Mouse (Mus musculus) hindbrain, embryonic 15.5 days (tissue): Measurements from ENCODE around the gene Setdb2. TPM values are rescaled to one million over a fixed set of nuclear protein-coding genes. Genes with fewer than 3 reads are reported as not detected.
A peak's percentile ranks its signal among the peaks of the same experiment; 100 is the strongest.

ENCODE experiments used
- ATAC-seq: fragments of 200-750 bp; cut with Nextera tagmentation; 2 replicates; pipeline ENCODE4 v1.8.0; 2017; ENCODE audit warnings: low read depth, moderate number of reproducible peaks, moderate TSS enrichment; ENCODE audit not compliant: low FRiP score
- H3K27ac ChIP-seq: fragments of 300-500 bp; sonication (generic); replicated peaks from 2 replicates; pipeline ENCODE4 v1.5.1; 2015; ENCODE audit warnings: mild to moderate bottlenecking, inconsistent platforms
- H3K27me3 ChIP-seq: fragments of 300-500 bp; sonication (generic); 2 replicates; pipeline ENCODE4 v1.6.1; 2015; ENCODE audit warnings: control low read depth, inconsistent platforms
- H3K36me3 ChIP-seq: fragments of 300-500 bp; sonication (generic); 2 replicates; pipeline ENCODE4 v1.6.1; 2015; ENCODE audit warnings: control low read depth, inconsistent platforms
- H3K4me1 ChIP-seq: fragments of 300-500 bp; sonication (generic); replicated peaks from 2 replicates; pipeline ENCODE4 v1.6.1; 2015; ENCODE audit warnings: control low read depth, inconsistent platforms
- H3K4me2 ChIP-seq: fragments of 300-500 bp; sonication (generic); 2 replicates; pipeline ENCODE4 v1.6.1; 2015; ENCODE audit warnings: moderate library complexity, mild to moderate bottlenecking, inconsistent platforms
- H3K4me3 ChIP-seq: fragments of 300-500 bp; sonication (generic); 2 replicates; pipeline ENCODE4 v1.5.1; 2015; ENCODE audit warnings: mild to moderate bottlenecking, inconsistent platforms
- H3K9ac ChIP-seq: fragments of 300-500 bp; sonication (generic); 2 replicates; pipeline ENCODE4 v1.6.1; 2015; ENCODE audit warnings: inconsistent platforms
- H3K9me3 ChIP-seq: fragments of 300-500 bp; sonication (generic); 2 replicates; pipeline ENCODE4 v1.6.1; 2016; ENCODE audit warnings: control low read depth, inconsistent platforms
- WGBS: fragments of 180-500 bp; shearing (Covaris S2); methylation state at CpG from one replicate; pipeline ENCODE4 v1.1.7; 2015; 5-methylcytosine and 5-hydroxymethylcytosine counted together
- polyA plus RNA-seq: library from polyadenylated mRNA; unstranded; fragments of >200 nt; fragmentation: Nextera tagmentation; extraction: Ambion mirVana; gene quantifications from 2 replicates; pipeline ENCODE4 v1.2.1, GENCODE M21; 2015

Setdb2 gene
- 4.7 and 5.2 TPM in 2 replicates for polyA plus RNA-seq

DNA sequence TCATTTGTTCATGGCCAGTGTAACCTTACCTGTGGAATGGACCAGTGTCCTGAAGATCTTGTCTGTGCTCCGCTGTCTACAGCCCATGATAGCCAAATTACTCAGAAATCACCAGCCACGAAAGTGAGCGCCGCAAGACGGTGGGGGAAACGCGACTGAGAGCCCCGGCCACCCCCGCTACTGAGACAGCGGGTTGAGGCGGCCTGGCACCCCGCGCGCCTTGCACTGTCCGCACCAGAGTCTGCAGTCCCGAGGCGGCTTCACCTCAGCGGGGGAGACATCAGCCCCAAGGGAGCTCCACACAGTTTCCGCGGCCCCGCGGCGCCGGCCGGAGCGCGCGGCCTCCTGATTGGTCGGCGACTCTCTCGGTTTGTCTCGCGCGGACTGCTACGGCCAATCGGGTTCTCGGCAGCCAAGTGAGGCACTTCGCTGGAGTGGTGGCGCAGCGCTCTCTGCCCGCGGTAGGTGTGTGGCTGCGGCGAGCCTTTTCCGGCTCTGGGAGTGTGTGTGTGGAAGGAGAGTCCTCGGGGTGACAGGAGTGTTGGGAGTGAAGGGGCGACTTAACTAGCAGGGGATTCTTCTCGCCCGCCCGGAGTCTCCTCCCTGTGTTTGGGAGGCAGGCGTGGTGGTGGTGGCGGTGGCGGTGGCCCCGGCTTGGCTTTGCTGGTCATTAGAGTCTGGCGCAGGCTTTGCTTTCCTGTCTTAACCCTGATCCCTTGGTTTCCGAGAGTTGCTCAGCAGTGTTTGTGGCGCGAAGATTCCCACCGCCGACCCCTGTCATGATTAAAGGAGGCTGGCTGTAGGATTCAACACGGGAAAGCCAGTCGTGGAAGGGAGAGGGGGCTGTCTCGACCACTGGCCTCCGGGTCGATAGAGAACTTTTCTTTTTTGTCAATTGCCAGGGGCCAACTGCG is at the start of gene Setdb2, which contains the start of gene Cab39l:
TSS of gene Setdb2 (minus strand) at position 327 of the 914 bp plus-strand sequence.
TSS of gene Cab39l (plus strand) at position 415 of the 914 bp plus-strand sequence.
- peak within 1 kb of the TSS; percentile 61 for H3K4me2 ChIP-seq
- H3K27ac ChIP-seq = peak within 1 kb of the TSS; percentile 78
- H3K27me3 ChIP-seq = no peaks in the 10 kb centered on the region
- H3K4me3 ChIP-seq = peak within 1 kb of the TSS; percentile 77
- peak; percentile 100 for ATAC-seq
- peaks cover 11% of the 10 kb centered on the region for H3K4me1 ChIP-seq
- peak within 1 kb of the TSS; percentile 71 for H3K9ac ChIP-seq
- WGBS = under 1% methylated on average over 65 of the region's 66 CpGs
- H3K36me3 ChIP-seq = no peaks in the 10 kb centered on the region
- H3K9me3 ChIP-seq = no peaks in the 10 kb centered on the region

DNA sequence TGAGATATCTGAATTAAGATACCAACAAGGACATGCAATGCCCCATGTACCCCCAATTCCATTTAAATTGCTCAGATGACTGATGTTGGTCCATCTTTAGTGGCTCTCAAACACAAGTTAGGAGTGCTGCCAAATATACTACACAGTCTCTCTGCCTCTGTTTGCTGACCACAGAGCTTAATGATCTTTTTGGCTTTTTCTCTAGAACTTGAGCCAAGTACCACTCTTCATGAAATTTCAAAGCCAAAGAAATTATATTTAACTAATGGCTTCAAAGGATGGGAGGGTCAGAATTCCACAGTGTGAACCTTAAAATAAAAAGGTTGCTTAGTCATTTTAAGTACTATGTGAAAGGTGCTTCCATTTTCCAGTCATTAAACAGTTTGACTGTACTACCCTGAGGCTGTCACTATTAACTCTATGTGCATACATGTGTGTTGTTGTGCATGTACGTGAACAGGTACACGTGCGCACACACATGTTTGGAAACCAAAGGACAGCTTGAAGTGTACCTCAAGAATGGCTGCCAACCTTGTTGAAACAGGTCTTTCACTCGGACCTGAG is 44.6 kb upstream of the Setdb2 start:
- WGBS = 92% methylated on average over 4 of the region's 4 CpGs
- no peak overlapping the region for H3K4me3 ChIP-seq
- no peak overlapping the region for H3K9ac ChIP-seq
- no peaks in the 10 kb centered on the region for H3K27me3 ChIP-seq
- no peak overlapping the region for H3K27ac ChIP-seq
- H3K36me3 ChIP-seq = no peaks in the 10 kb centered on the region
- H3K9me3 ChIP-seq = no peaks in the 10 kb centered on the region
- no peaks in the 10 kb centered on the region for H3K4me1 ChIP-seq
- H3K4me2 ChIP-seq = no peak overlapping the region
- no peak for ATAC-seq

DNA sequence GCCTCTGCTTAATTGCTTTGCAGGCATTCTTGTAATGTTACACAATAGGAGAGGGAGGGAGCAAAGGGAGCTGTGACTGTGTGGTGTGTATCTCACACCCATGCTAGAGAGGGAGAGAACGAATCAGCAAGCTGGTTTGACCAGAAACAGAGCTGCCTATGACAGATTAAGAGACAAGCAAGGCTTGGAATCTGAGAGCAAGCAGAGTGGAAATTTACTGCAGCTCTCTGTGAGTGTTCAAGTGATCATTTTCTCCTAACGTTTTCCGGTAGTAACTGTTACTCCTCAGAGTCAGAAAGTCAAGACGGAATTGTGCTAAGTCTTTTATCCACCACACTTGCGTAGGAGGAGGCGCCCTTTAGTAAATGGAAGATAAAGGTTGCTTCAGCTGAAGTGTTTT is 38.0 kb upstream of the Setdb2 start:
- H3K27ac ChIP-seq = 0 out of 2 replicates have a peak overlapping the region, but pooled peaks have one; percentile 30
- no peaks in the 10 kb centered on the region for H3K36me3 ChIP-seq
- H3K9me3 ChIP-seq = no peaks in the 10 kb centered on the region
- 58% methylated on average over 6 of the region's 6 CpGs for WGBS
- no peak overlapping the region for H3K9ac ChIP-seq
- H3K4me1 ChIP-seq = no peaks in the 10 kb centered on the region
- no peak for ATAC-seq
- no peak overlapping the region for H3K4me2 ChIP-seq
- no peak overlapping the region for H3K4me3 ChIP-seq
- no peaks in the 10 kb centered on the region for H3K27me3 ChIP-seq

DNA sequence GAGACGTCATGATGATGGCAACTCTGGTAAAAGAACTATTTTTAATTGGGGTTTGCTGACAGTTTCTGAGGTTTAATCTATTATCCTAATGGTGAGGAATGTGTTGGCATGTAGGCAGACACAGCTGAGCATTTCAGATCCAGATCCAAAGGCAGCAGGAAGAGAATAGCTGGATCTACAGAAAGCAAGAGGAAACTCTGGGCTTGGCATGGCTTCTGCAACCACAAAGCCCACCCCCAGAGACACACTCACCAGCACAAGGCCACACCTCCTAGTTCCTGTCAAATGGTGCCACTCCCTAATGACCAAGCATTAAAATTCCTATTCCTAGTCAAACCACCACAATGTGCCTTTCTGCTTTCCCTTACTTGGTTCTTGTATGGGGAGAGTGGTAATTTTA is 30.1 kb upstream of the Setdb2 start:
- 83% methylated on average over 1 of the region's 1 CpGs for WGBS

DNA sequence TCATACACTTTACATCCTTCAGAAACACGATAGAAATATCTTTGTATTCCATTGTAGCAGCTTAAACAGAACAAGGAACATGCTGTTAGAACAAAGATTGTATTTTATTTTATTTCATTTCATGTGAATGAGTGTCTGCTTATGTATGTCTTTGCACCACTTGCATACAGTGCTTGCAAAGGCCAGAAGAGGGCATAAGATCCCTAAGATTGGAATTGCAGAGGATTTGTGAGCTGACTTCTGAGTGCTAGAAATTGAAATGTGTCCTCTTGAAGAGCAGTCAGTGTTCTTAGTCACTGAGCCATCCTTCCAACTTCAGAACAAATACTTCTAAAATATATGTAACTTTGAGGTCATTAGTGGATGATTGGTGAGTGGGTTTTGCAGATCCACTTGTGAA is 27.1 kb upstream of the Setdb2 start:
- Histone ChIP-seq H3K27me3 (no peaks in the 10 kb centered on the region), H3K4me2 (no peak overlapping the region)
- WGBS = 80% methylated on average over 1 of the region's 1 CpGs

More for the DNA sequence above, 30.1 kb upstream of the Setdb2 start:
- ATAC-seq = no peak
- no peak overlapping the region for H3K4me2 ChIP-seq
- no peaks in the 10 kb centered on the region for H3K36me3 ChIP-seq
- H3K9me3 ChIP-seq = no peaks in the 10 kb centered on the region
- no peak overlapping the region for H3K9ac ChIP-seq
- H3K4me3 ChIP-seq = no peak overlapping the region
- H3K4me1 ChIP-seq = no peaks in the 10 kb centered on the region
- H3K27me3 ChIP-seq = no peaks in the 10 kb centered on the region
- H3K27ac ChIP-seq = no peak overlapping the region

DNA sequence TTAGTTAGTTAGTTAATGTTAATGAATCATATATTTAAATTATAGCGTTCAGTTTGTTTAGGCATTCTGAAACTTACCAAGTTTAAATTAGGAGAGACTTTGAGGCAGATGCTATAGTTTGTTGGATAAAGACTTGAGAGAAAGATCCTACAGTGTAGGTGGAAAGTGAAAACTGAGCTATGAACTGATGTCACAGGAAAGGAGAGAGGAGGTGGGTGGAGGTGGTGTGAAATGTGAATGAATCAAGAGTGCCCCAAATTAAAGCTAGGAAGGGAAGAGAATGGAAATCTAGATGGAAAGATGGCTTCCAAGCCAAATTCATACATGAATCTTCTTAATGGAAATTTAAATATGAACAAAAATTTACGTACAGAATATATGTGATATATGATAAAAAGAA is 25.8 kb upstream of the Setdb2 start:
- H3K4me2 ChIP-seq = no peak overlapping the region
- H3K9ac ChIP-seq = no peak overlapping the region
- no peak overlapping the region for H3K4me3 ChIP-seq
- peaks cover 9% of the 10 kb centered on the region; the same call in 1 of the 2 replicates for H3K36me3 ChIP-seq
- no peaks in the 10 kb centered on the region for H3K27me3 ChIP-seq
- no peak for ATAC-seq
- H3K27ac ChIP-seq = no peak overlapping the region
- H3K9me3 ChIP-seq = no peaks in the 10 kb centered on the region
- 93% methylated on average over 2 of the region's 2 CpGs for WGBS
- H3K4me1 ChIP-seq = no peaks in the 10 kb centered on the region

More for the DNA sequence above, 27.1 kb upstream of the Setdb2 start:
- ATAC-seq = no peak
- Histone ChIP-seq H3K9ac (no peak overlapping the region), H3K36me3 (0 out of 2 replicates have a peak, but pooled peaks cover 2% of the 10 kb centered on the region), H3K9me3 (no peaks in the 10 kb centered on the region), H3K4me3 (no peak overlapping the region), H3K27ac (no peak overlapping the region), H3K4me1 (no peaks in the 10 kb centered on the region)

DNA sequence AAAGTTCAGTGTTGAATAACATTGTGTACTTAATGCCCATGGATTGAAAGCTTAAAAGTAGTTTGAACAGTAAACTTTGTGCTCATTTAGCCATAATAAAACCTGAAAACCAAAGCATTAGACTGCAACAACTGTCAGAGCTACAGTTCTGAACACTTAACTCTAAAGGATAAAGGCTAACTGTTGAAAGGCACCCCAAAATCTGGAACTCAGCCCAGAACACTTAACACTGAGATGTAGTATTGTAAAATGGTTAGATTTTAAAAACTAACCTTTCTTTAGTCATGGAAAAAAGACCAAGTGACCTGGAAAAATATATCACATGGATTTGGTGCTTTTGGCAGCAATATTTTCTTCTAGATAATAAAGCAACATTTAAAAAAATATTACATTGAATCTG is 7.3 kb upstream of the Setdb2 start:
- ATAC-seq = no peak
- no peak overlapping the region for H3K27ac ChIP-seq
- H3K4me2 ChIP-seq = no peak overlapping the region
- H3K36me3 ChIP-seq = no peaks in the 10 kb centered on the region
- H3K4me1 ChIP-seq = no peaks in the 10 kb centered on the region
- no peak overlapping the region for H3K4me3 ChIP-seq
- H3K27me3 ChIP-seq = no peaks in the 10 kb centered on the region
- H3K9ac ChIP-seq = no peak overlapping the region
- H3K9me3 ChIP-seq = no peaks in the 10 kb centered on the region

DNA sequence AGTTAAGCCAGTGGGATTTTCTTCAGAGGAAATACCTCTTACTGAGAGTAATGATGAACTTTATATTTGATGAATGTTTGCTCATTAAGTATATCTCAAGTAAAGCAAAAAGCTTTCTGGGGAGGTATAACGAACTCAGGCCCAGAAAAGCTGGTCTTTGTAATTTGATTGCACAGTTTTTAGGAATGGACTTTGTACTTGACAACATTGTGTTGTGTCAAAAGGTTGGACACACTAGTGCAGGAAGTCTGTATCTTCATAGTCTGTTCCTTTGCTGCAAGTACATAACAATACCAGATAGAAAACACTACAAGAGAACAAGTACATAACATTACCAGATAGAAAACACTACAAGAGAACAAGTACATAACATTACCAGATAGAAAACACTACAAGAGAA is 4.7 kb upstream of the Setdb2 start:
- no peak for ATAC-seq
- Histone ChIP-seq H3K4me2 (no peak overlapping the region), H3K4me1 (peaks cover 3% of the 10 kb centered on the region; the same call in 1 of the 2 replicates), H3K27ac (no peak overlapping the region), H3K36me3 (no peaks in the 10 kb centered on the region), H3K9ac (no peak overlapping the region), H3K9me3 (no peaks in the 10 kb centered on the region), H3K4me3 (no peak overlapping the region), H3K27me3 (no peaks in the 10 kb centered on the region)
- 90% methylated on average over 1 of the region's 1 CpGs for WGBS

DNA sequence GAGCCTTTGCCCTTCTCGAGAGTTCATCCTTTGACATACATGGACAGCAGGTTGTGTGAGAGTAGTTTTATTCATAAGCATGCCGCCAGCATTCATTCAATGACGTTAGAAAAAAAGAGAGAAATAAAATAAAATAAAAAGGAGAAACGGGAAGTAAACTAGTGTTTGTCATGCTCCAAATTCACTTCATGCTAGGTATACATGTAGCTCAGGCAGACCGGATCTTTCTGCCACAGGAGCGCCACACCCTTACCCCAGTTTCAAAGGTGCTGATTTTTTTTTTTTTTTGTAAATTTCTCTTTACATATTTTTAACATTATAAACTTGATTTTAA is 755 bp upstream of the Setdb2 start:
- Histone ChIP-seq H3K9ac (peak overlapping the region; percentile 71), H3K27me3 (no peaks in the 10 kb centered on the region), H3K4me1 (peaks cover 11% of the 10 kb centered on the region), H3K4me2 (peak overlapping the region; percentile 61), H3K36me3 (no peaks in the 10 kb centered on the region), H3K4me3 (peak overlapping the region; percentile 77), H3K9me3 (no peaks in the 10 kb centered on the region), H3K27ac (peak overlapping the region; percentile 78; the same call in 1 of the 2 replicates)
- 10% methylated on average over 6 of the region's 6 CpGs for WGBS
- ATAC-seq = no peak

DNA sequence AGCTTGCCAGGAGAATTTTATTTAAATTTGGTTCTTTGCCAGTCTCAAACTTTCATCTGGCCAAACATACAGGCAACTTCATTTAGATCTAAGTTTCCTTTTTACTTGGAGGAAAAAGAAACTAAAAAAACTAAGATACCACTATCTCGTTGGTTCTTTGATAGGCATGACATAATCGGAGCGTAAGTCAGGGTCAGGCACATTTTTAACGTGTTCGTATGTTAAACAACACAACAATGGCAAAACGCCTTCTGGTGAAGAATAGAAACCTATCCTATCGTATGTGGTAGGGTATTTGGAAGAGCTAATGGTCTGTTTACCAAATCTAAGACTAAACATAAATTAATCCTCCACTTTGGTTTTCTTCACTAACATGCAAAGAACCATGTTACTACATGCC is 645 bp downstream of the Setdb2 start:
- no peaks in the 10 kb centered on the region for H3K36me3 ChIP-seq
- ATAC-seq = no peak
- 16% methylated on average over 7 of the region's 7 CpGs for WGBS
- peak overlapping the region; percentile 71 for H3K9ac ChIP-seq
- no peaks in the 10 kb centered on the region for H3K9me3 ChIP-seq
- peak overlapping the region; percentile 61 for H3K4me2 ChIP-seq
- no peaks in the 10 kb centered on the region for H3K27me3 ChIP-seq
- peak overlapping the region; percentile 77 for H3K4me3 ChIP-seq
- H3K27ac ChIP-seq = no peak overlapping the region
- H3K4me1 ChIP-seq = peaks cover 11% of the 10 kb centered on the region

DNA sequence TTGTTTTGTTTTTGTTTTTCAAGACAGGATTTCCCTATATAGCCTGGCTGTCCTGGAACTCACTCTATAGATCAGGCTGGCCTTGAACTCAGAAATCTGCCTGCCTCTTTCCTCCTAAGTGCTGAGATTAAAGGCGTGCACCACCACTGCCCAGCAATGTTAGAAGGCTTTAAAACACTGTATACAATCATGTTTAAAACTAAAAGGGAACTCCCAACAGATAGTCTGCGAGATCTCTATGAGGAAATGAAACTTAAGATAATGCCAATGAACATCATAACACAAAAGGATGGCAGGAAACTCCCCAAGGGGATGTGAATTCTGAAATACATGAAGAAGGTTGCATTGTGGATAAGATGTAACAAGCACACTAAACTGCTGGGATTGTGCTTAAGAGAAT is 2.2 kb downstream of the Setdb2 start:
- Histone ChIP-seq H3K9me3 (no peaks in the 10 kb centered on the region), H3K9ac (no peak overlapping the region), H3K36me3 (no peaks in the 10 kb centered on the region), H3K4me3 (no peak overlapping the region), H3K4me1 (peaks cover 11% of the 10 kb centered on the region), H3K4me2 (no peak overlapping the region), H3K27ac (no peak overlapping the region), H3K27me3 (no peaks in the 10 kb centered on the region)
- WGBS = 93% methylated on average over 2 of the region's 2 CpGs
- no peak for ATAC-seq

DNA sequence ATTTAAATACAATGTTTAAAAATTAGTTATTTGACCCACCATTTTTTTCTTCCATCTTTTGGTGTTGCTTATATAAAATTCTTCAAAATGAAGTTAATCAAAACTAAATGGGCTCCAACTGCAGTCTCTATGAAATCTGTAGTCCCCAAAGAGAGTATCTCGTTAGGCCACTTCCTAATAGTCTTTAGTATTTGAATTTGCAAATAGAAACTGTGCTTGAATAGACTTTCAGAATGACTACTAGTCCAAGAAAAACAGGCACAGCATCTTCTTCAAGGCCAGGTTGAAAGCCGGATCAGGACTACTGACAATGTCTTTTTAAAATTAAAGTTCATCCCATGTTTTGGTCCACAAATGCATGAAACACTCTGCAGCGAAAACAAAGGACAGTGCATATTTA is 3.3 kb downstream of the Setdb2 start:
- Histone ChIP-seq H3K9me3 (no peaks in the 10 kb centered on the region), H3K27me3 (no peaks in the 10 kb centered on the region), H3K4me3 (no peak overlapping the region), H3K4me1 (peaks cover 11% of the 10 kb centered on the region), H3K4me2 (no peak overlapping the region), H3K27ac (no peak overlapping the region), H3K9ac (no peak overlapping the region), H3K36me3 (no peaks in the 10 kb centered on the region)
- ATAC-seq = no peak
- WGBS = 88% methylated on average over 3 of the region's 3 CpGs
